Mouse (Mus musculus): ENCODE results near the gene Doxl2.

Doxl2 gene

DNA sequence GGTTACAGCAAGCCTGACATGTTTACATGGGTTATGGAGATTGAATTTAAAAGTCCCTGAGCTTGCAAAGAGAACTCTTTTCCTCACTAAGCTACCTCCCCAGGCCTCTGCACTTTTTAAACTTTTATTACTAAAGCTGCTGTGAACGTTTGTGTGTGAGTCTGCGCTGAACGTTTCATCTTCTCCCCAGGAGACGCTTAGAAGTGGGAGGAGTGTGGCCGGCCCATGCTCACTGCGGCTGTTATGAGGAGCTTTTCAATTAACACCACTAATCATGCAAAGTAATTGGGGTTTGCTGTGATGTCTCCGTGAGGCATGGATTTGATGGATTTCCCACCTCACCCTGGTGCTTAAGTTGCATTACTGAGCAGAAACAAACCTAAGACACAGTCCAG is 34.4 kb downstream of the Doxl2 start:
- DNase-seq (ENCODE audit: low read depth, low spot score) = no peak

- peak; percentile 18 for DNase-seq (ENCODE audit: low read depth, low spot score)
Measured at GRCm38 (mm10) chr6:49009665-49010064, 34.9 kb downstream of the Doxl2 start.

DNA sequence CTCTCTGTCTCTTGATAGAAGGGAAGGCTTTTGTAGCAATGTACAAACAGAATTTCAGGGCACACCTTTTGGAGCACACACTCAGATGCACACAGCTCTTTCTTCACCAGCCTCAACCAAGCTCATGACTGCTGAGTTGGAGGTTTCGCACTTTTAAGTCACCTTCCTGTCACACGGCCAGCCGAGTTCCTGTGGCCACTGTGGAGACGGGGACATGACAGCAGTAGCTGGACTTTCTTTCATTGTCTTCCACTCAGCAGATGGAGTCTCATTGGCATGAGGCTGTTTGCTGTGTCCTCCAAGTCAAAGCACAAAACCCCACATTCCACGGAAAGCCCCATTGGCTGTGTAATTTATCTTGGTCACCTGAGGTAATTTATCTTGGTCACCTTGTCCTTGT is 36.4 kb downstream of the Doxl2 start:
- DNase-seq (ENCODE audit: low read depth, low spot score) = no peak

DNA sequence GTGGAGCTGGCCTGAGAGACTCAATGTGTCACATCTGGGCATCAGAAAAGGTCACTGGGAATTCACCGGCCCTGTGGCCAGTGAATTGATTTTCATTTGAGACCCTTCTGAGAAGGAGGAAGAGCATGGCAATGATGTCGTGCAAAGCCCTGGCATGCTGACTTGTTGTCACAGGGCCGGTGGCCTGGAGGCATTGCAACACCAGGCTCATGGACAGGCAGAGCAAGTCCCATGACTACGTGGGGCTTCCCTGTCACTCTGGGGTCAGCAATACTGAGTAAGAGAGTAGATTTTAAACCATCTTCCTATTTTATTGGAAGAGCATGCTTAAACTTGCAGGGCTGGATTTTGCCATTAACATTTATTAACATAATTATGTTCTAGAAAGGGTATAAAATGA is 38.3 kb downstream of the Doxl2 start:
- no peak for DNase-seq (ENCODE audit: low read depth, low spot score)

- DNase-seq (ENCODE audit: low read depth, low spot score) = no peak
Measured at GRCm38 (mm10) chr6:49013458-49013857, 38.7 kb downstream of the Doxl2 start.

GRCm38 (mm10) chr6:49017150-49017549 is 42.4 kb downstream of the Doxl2 start:
- peak; percentile 8 for DNase-seq (ENCODE audit: low read depth, low spot score)

GRCm38 (mm10) chr6:49019341-49019740 is 44.6 kb downstream of the Doxl2 start:
- no peak for DNase-seq (ENCODE audit: low read depth, low spot score)

- DNase-seq (ENCODE audit: low read depth, low spot score) = no peak
Measured at GRCm38 (mm10) chr6:49021141-49022012, 46.6 kb downstream of the Doxl2 start.

- no peak for DNase-seq (ENCODE audit: low read depth, low spot score)
Measured at GRCm38 (mm10) chr6:49022384-49022783, 47.6 kb downstream of the Doxl2 start.

DNA sequence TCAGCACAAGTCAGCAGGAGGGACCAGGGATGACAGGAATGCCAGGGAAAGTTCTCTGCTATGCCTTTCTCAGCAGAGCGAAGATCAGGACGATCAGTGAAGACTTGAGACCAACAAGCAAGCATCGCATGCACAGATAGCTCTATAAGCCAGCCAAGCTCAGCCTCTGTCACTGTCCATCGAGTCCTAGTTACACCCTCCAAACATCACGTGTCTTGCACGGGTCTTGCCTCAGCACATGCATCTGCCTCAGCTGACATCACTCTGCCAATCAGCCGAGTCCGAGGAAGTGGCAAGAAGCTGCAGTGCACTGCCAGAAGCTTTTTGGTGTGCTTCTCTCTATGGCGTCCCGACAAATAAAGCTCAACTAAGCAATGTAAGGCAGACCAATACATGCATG is 48.6 kb downstream of the Doxl2 start:
- peak; percentile 13 for DNase-seq (ENCODE audit: low read depth, low spot score)

DNA sequence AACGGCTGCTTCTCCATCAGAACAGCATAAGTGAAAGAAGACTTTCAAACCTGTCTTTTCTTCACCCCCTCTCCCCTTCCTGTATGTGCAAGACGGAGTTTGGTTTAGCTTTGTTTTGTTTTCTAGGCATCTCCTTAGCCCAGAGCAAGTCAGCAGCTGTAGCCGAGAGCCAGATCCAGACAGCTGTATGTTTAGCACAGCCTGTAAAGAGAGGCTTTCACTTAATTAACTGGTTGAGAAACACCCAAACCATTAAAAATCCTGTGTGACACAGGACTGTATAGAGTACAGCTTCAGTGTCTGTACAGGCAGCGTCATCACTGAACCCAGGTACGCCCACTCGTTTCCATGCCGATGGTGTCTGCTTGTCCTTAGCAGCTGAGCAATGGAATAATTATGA is 50.5 kb downstream of the Doxl2 start:
- DNase-seq (ENCODE audit: low read depth, low spot score) = no peak

GRCm38 (mm10) chr6:49026496-49026895 is 51.7 kb downstream of the Doxl2 start:
- no peak for DNase-seq (ENCODE audit: low read depth, low spot score)

- DNase-seq (ENCODE audit: low read depth, low spot score) = no peak
Measured at GRCm38 (mm10) chr6:49028019-49028418, 53.3 kb downstream of the Doxl2 start.

Data from A20 (cell line).